Mouse (Mus musculus): ENCODE measurements around the gene Dusp2. TPM values are rescaled to one million over a fixed set of nuclear protein-coding genes. Genes with fewer than 3 reads are reported as not detected.

The Dusp2 gene
- polyA plus RNA-seq, 1 experiment from 2014 or later = 7.8 TPM

Other genes with a start within 250 kb of the Dusp2 start
- 91.5 and 96.6 TPM in 2 replicates for gene Ncaph, start 202.2 kb upstream of the Dusp2 start, polyA plus RNA-seq (2015; fragmentation: Nextera tagmentation; extraction: Ambion mirVana)
- 24.0 and 27.1 TPM in 2 replicates for gene Itpripl1, start 192.7 kb upstream of the Dusp2 start, polyA plus RNA-seq (2015; fragmentation: Nextera tagmentation; extraction: Ambion mirVana)
- 1.6 and 2.1 TPM in 2 replicates for gene 1810024B03Rik, start 127.9 kb upstream of the Dusp2 start, polyA plus RNA-seq (2015; fragmentation: Nextera tagmentation; extraction: Ambion mirVana)
- gene Snrnp200, start 127.8 kb upstream of the Dusp2 start, polyA plus RNA-seq (2015; fragmentation: Nextera tagmentation; extraction: Ambion mirVana) = 67.2 and 70.5 TPM in 2 replicates
- 74.2 and 81.7 TPM in 2 replicates for gene Ciao1, start 88.3 kb upstream of the Dusp2 start, polyA plus RNA-seq (2015; fragmentation: Nextera tagmentation; extraction: Ambion mirVana)
- gene Tmem127, start 88.3 kb upstream of the Dusp2 start, polyA plus RNA-seq (2015; fragmentation: Nextera tagmentation; extraction: Ambion mirVana) = 29.0 and 29.5 TPM in 2 replicates
- gene Stard7, start 65.9 kb upstream of the Dusp2 start, polyA plus RNA-seq (2015; fragmentation: Nextera tagmentation; extraction: Ambion mirVana) = 76.1 and 84.9 TPM in 2 replicates
- not detected in 2 replicates for gene Astl, start 2.5 kb downstream of the Dusp2 start, polyA plus RNA-seq (2015; fragmentation: Nextera tagmentation; extraction: Ambion mirVana)
- gene Adra2b, start 27.0 kb downstream of the Dusp2 start, polyA plus RNA-seq (2015; fragmentation: Nextera tagmentation; extraction: Ambion mirVana) = 7.2 and 7.8 TPM in 2 replicates
- gene Gpat2, start 89.0 kb downstream of the Dusp2 start, polyA plus RNA-seq (2015; fragmentation: Nextera tagmentation; extraction: Ambion mirVana) = 0.22 and 0.40 TPM in 2 replicates
- 37.0 and 39.0 TPM in 2 replicates for gene Fahd2a, start 108.4 kb downstream of the Dusp2 start, polyA plus RNA-seq (2015; fragmentation: Nextera tagmentation; extraction: Ambion mirVana)
- gene Kcnip3, start 185.9 kb downstream of the Dusp2 start, polyA plus RNA-seq (2015; fragmentation: Nextera tagmentation; extraction: Ambion mirVana) = 3.4 and 4.7 TPM in 2 replicates
- 2.7 and 3.0 TPM in 2 replicates for gene Prom2, start 205.3 kb downstream of the Dusp2 start, polyA plus RNA-seq (2015; fragmentation: Nextera tagmentation; extraction: Ambion mirVana)